Mouse (Mus musculus) effector memory CD4-positive, alpha-beta T cell, adult 7 months (primary cell): ENCODE data around the gene Krt72. TPM values are rescaled to one million over a fixed set of nuclear protein-coding genes. Genes with fewer than 3 reads are reported as not detected.

ENCODE experiments used
- polyA plus RNA-seq: library from polyadenylated mRNA; unstranded; fragments of 100-300 nt; shearing (Covaris generic); gene quantifications from one replicate; pipeline ENCODE4 v1.2.1, GENCODE M21; 2017

Krt72 gene
- not detected for polyA plus RNA-seq

GRCm38 (mm10) chr15:101786360-101786759 lies at the start of gene Krt72:
Gene Krt72, minus strand, starts transcription at chr15:101786460.

GRCm38 (mm10) chr15:101817875-101818274 lies 31.6 kb upstream of the Krt72 start, which contains the start of gene Krt2:
Gene Krt2, minus strand, starts transcription at chr15:101818169.

GRCm38 (mm10) chr15:101802296-101802835 lies 16.1 kb upstream of the Krt72 start, which contains the start of gene Krt73:
Gene Krt73, minus strand, starts transcription at chr15:101802346.

GRCm38 (mm10) chr15:101742711-101743110 lies 43.5 kb downstream of the Krt72 start, which contains the start of gene Krt71:
Gene Krt71, minus strand, starts transcription at chr15:101743109.

Other genes starting within 250 kb of the Krt72 start
- gene Krt82, start 235.8 kb downstream of the Krt72 start, polyA plus RNA-seq: not detected
- not detected for gene Krt90, start 223.5 kb downstream of the Krt72 start, polyA plus RNA-seq
- gene Krt75, start 212.6 kb downstream of the Krt72 start, polyA plus RNA-seq: 0.61 TPM
- gene Gm5414, start 158.3 kb downstream of the Krt72 start, polyA plus RNA-seq: not detected
- not detected for gene Gm5478, start 139.1 kb downstream of the Krt72 start, polyA plus RNA-seq
- not detected for gene Krt6b, start 106.2 kb downstream of the Krt72 start, polyA plus RNA-seq
- gene Krt6a, start 92.2 kb downstream of the Krt72 start, polyA plus RNA-seq: not detected
- not detected for gene Krt5, start 73.6 kb downstream of the Krt72 start, polyA plus RNA-seq
- not detected for gene Krt71, start 43.4 kb downstream of the Krt72 start, polyA plus RNA-seq
- gene Krt73, start 15.9 kb upstream of the Krt72 start, polyA plus RNA-seq: 0.17 TPM
- gene Krt2, start 31.7 kb upstream of the Krt72 start, polyA plus RNA-seq: not detected
- gene Krt1, start 64.3 kb upstream of the Krt72 start, polyA plus RNA-seq: not detected
- not detected for gene Krt77, start 83.2 kb upstream of the Krt72 start, polyA plus RNA-seq
- gene Krt76, start 106.5 kb upstream of the Krt72 start, polyA plus RNA-seq: not detected
- gene Krt4, start 138.3 kb upstream of the Krt72 start, polyA plus RNA-seq: not detected
- 0.89 TPM for gene Krt79, start 153.9 kb upstream of the Krt72 start, polyA plus RNA-seq
- not detected for gene Krt78, start 167.8 kb upstream of the Krt72 start, polyA plus RNA-seq
- gene Krt8, start 218.0 kb upstream of the Krt72 start, polyA plus RNA-seq: 0.69 TPM
- 0.39 TPM for gene Krt18, start 241.7 kb upstream of the Krt72 start, polyA plus RNA-seq